Mouse (Mus musculus): ENCODE results near the gene Slc29a2. TPM values are rescaled to one million over a fixed set of nuclear protein-coding genes. Genes with fewer than 3 reads are reported as not detected.
"Not testable (repeated sequence)": the region's sequence is repeated elsewhere in the genome, so short reads cannot be mapped to it uniquely, and the experiment has no call there.

The Slc29a2 gene
- 0.97 TPM in 1 of 3 replicates, not detected in the others for total RNA-seq (2017)

DNA sequence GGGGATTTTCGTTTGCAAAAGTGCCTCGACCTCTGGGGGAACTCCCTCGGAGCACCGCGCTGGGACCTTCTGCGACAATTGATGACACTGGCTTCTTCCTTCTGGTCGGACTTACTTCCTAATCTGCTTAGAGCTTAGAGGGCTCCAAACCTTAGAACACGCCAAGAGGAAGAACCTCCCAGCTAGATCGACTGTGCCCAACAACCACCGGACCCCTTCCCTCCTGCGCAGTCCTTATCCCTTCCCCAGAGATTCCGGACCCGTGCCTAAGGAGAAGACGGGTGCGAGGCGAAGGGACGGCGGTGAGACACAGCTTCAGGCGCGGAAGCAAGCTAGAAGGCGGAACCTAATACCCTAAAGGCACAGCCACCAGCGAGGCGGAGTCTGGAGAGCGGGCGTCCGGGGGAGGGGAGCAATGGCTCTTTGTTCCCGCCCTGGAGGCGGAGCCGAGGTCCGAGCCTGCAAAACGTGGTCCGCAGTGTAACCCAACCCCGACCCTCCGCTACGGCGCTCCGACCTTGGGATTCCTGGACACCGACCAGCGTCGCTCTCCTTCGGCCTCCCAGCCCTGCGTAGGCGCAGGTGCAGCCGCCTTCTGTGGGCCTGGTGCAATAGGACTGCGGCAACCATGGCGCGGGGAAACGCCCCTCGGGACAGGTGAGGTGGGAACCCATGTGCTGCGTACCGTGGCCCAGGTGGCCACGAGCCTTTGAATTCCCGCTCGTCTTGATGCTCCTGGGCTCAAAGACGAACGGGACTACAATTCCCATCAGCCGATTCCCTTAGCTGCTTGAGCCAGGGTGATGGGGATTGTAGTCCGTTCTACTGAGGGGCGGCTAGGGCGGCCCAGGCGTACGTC lies at the start of gene Slc29a2:
TSS of gene Slc29a2 (plus strand) at position 240 of the 859 bp plus-strand sequence.
- peak; percentile 90 for ATAC-seq (replicated peaks; ENCODE audit: insufficient number of reproducible peaks, low FRiP score, low TSS enrichment, poor library complexity, severe bottlenecking)

DNA sequence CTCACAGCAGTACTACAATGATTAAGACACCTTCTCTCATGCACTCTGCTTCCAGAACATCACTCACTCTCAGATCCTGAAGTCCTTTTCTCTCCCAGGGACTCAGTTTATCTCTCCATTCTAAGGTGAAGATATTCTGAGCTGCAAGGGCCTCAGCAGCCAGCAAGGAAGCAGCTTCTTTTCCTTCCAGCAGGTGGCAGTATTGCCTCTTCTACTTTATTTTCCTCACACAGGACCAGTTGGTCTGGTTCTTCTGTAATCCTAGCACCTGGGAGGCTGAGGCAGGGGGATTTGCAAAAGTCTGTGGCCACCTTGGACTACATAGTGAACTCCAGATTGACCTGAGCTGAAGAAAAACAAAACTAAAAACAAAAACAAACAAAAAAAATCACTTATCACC lies 41.9 kb upstream of the Slc29a2 start:
- no peak for ATAC-seq (replicated peaks; ENCODE audit: insufficient number of reproducible peaks, low FRiP score, low TSS enrichment, poor library complexity, severe bottlenecking)

DNA sequence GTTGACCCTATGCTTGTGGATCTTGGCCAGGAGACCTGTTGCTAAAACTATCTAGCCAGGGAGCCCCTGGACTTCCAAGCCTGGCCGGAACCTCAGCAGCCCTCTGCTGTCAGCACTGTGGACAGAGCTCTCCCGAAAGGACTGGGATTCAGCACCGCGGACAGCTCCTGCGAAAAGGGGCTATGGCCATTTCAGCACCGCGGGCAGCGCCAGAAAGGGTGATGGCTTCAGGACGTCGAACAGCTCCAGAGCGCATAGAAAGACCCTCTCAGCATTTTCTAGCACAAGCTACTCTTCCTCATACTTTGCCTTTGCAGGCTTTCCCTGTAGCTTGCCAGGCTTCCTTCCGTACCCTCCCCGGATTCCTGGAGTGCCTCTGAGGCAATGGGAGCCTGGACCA lies 34.6 kb upstream of the Slc29a2 start:
- peak; percentile 68; the same call in 1 of the 2 replicates for ATAC-seq (replicated peaks; ENCODE audit: insufficient number of reproducible peaks, low FRiP score, low TSS enrichment, poor library complexity, severe bottlenecking)

DNA sequence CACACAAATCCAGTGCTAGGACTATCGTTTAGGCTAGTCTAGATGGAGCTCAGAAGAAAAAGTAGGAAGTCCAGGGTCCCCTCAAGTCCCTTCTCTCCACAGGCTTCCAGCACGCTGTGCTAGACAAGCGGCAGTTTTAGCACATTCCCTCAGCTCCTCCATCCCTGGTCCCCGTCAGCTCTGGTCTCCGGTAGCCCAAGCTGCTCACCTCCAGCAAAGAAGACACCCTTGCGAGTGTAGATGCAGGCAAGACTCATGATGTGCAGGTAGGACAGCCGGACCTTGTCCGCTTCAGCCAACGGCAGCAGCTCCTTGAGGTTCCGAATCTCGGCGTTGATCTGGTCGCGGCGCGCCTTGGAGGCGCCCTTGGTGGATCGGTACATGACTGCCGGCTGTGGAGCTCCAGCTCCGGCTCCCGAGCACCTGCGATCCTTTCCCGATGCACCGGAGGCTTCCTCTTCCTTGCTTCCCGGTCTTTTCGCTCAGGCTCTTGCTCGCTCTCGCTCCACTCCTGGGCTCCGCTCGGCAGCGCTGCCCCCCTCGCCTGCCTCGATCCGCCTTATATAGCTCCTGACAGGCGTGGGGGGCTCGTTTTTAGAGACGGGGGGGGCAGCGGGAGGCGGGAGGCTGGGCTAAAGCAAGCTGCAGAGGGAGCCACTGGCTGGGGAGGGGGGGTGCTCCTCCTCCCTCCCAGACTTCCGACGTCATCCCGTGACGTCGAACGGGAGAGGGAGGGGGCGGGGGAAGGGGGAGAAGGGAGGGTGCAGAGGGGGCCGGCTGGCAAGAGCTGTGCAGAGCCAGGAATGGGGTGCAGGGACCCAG lies 34.0 kb upstream of the Slc29a2 start:
- no peak for ATAC-seq (replicated peaks; ENCODE audit: insufficient number of reproducible peaks, low FRiP score, low TSS enrichment, poor library complexity, severe bottlenecking)

DNA sequence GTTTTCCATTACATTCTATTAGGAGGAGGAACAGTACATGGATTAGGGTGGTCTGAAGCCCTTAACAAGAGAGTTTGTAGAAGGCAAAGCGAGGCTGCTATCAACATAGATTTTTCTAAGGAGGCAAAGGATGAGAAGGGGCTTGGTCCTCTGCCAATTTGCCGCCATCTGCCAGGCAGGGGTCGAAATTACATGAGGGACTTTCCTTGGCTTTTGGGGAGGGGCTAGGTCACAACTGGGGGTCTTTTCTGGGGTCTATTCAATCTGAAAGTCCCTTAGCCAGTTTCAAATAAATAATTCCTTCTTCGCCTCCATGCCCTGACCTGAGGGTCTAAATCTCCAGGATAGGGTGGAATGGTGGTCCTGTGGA lies 33.4 kb upstream of the Slc29a2 start, which contains the start of gene Npas4:
TSS of gene Npas4 (minus strand) at position 61 of the 370 bp plus-strand sequence.
- no peak for ATAC-seq (replicated peaks; ENCODE audit: insufficient number of reproducible peaks, low FRiP score, low TSS enrichment, poor library complexity, severe bottlenecking)

DNA sequence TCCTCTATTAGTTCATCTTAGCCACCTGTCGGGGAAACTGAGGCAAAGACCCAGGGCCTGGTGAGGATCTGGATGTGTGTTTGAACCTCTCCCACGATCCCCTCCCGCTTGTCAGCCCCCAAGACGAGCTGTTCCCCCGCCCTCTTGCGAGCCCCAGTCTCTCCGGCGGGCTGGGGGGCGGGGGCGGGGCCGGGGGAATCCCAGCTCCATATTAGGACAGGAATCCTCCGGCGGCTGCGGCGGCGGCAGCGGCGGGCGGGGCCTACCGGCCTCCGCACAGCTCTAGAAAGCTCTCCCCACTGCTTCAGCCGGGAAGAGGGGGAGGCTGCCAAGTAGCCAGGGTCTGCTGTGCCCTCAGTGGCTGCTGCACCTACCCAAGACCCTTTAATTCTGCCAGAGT lies 32.9 kb upstream of the Slc29a2 start:
- ATAC-seq (replicated peaks; ENCODE audit: insufficient number of reproducible peaks, low FRiP score, low TSS enrichment, poor library complexity, severe bottlenecking) = no peak

DNA sequence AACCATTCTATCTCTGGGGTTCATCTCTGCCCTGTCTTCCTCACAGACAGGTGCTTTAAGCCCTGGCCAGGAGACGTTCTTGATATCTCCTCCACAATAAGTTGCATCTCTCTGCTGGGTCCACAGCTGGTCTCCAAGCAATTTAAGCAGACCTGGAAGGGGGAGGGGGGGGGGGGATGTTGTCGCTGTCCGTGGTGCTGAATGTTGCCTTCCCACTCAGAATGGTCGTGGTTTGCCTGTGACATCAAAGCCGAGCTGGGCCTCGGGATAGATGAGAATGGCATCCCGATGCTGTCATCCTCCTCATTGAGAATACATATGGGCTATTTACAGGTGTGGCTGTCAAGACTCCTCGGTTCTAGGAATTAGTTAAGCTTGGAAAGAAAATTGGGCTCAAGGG lies 31.3 kb upstream of the Slc29a2 start:
- no peak for ATAC-seq (replicated peaks; ENCODE audit: insufficient number of reproducible peaks, low FRiP score, low TSS enrichment, poor library complexity, severe bottlenecking)

DNA sequence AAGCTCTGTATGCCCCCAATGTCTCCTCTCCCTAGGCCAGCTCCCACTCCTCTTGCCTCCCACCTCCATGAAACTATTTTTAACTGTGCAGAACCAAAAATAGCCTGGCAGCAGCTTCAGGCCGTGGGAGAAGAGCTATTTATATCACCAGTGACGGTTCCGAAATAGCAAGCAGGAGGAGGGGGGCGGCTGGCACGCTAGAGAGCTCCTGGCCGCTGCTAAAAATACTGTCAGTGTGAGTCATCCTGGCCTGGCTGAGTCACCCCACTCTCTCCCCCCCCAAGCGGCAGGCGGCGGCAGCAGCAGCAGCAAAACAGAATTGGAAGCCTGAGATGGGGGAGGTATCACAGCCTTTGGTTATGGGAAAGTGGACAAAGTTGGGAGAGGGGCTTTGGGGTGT lies 30.8 kb upstream of the Slc29a2 start:
- no peak for ATAC-seq (replicated peaks; ENCODE audit: insufficient number of reproducible peaks, low FRiP score, low TSS enrichment, poor library complexity, severe bottlenecking)

DNA sequence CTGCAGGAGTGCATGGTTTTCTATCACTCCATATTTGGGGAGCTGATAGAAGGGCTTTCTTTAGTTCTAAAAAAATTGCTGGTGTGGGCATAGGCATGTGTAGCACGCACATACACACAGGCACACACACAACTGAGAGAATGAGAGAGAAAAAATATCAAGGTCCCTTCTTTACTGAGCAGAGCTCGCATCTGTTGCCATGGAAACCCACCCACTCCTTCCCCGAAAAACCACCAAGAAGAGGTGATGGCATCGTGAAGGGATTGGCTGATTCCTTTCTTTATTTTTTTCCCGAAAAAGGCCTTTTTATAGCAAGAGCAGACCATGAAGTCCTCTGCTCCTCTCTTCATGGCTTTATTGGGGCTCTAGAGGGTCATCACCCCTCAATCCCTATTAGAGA lies 29.6 kb upstream of the Slc29a2 start:
- ATAC-seq (replicated peaks; ENCODE audit: insufficient number of reproducible peaks, low FRiP score, low TSS enrichment, poor library complexity, severe bottlenecking) = no peak

DNA sequence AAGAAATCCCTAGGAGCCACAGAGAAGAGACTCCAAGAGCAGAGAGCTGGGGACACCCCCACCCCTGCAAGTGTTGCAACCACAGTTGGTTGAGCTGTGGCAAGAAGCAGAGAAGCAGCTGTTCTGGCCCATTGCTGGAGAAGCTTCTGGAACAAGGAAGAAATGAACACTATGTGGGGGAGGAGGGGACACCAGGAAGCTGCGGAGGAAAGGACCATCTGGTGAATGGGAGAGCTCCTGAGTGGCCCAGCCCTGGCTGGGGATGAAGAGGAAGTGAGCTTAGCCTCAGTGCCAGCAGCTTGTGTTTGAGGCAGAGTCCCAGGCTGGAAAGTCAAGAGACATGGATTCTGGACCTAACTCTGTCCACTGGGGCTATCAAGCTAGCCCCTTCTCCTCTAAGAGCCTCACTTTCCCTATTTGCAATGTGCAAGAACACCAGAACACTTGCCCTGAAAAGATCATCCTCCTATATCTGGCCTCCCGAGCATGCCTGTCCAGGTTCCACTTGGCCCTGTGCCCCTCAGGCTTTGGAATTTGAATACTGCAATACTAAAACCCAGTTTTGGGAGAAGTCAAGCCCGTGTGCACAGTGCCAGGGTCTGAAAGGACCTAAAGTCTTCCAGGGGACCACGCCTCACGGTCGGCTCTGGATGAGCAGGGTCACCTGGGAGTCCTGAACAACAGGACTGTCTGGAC lies 24.1 kb upstream of the Slc29a2 start:
- ATAC-seq (replicated peaks; ENCODE audit: insufficient number of reproducible peaks, low FRiP score, low TSS enrichment, poor library complexity, severe bottlenecking) = no peak

DNA sequence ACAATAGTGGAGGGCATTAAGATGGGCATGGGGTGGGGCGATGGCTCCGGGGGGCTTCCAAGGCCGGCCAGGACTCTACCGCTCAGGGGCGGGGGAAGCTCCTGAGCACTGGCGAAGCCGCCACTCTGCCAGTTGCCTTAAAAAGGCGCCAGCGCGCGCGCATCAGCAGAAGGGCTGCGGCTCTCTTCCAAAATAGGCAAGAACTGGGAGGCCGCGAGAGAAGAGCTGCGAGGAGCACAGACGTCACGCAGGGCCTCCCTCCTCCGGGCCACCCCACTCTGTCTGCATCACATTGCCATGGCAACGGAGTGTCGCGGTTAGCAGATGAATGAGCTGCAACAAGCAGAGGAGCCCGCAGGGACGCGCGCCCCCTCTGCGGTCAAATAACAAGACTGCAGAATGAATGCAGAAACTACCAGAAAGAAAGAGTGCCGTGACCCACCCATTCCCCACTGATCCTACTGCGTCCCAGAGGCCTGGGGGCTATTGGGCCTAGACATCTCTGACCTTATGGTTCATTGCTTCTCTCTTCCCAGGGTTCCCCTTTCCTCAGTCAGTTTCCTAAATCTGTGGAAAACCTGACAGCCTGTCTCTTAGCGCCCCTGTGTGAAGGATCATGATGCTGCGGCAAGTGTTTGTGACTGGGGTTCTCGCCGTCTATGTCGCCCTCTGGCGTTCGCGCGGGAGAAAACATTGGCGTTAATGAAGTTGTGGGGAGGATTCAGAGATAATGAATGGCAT lies 21.8 kb upstream of the Slc29a2 start:
- ATAC-seq (replicated peaks; ENCODE audit: insufficient number of reproducible peaks, low FRiP score, low TSS enrichment, poor library complexity, severe bottlenecking) = peak; percentile 78

DNA sequence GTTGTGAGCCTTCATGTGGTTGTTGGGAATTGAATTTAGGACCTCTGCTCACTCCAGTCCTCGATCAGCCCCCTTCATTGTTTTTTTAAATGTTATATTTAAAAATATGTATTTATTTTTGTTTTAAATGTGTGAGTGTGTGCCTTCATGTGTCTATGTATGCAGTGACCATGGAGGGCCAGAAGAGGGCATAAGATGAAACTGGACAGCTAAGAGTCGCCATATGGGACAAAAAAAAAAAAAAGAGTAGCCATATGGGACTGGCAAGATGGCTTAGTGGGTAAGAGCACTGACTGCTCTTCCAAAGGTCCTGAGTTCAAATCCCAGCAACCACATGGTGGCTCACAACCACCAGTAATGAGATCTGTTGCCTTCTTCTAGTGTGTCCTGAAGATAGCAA lies 20.0 kb upstream of the Slc29a2 start:
- ATAC-seq (replicated peaks; ENCODE audit: insufficient number of reproducible peaks, low FRiP score, low TSS enrichment, poor library complexity, severe bottlenecking) = not testable (repeated sequence)

DNA sequence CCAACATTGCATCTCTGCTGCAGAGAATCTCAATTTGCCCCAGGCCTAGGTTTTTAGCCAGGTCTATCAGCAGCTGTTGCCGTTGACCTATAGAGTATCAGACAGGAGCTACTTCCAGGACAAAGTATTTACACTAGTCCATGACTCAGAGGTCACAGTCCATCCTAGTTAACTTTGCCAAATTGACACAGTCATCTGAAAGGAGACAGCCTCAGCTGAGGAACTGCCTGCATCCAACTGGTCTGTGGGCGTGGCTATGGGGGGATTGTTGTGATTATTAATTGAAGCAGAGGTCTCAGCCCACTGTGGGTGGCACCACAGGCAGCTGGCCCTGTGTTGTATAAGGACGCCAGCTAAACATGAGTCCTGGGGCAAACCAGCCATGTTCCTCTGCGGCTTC lies 18.7 kb upstream of the Slc29a2 start:
- no peak for ATAC-seq (replicated peaks; ENCODE audit: insufficient number of reproducible peaks, low FRiP score, low TSS enrichment, poor library complexity, severe bottlenecking)

DNA sequence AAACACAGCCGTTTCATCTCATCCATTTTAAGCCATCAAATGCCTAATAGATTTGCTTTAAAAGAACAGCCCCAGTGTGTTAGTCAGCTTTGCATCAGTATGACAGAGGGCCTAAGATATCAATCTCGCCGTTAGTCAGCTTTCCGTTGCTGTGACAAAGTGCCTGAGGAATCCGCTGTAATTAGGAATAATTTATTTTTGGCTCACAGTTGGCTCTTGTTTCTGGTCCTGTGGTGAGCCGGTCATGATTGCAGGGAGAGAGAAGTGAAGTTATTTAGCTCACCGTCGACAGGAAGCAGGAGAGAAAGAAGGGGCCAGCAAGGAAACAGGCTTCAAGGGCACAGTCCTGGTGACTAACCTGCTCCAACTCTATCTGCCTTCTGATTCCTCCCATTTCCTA lies 10.5 kb upstream of the Slc29a2 start:
- no peak for ATAC-seq (replicated peaks; ENCODE audit: insufficient number of reproducible peaks, low FRiP score, low TSS enrichment, poor library complexity, severe bottlenecking)

DNA sequence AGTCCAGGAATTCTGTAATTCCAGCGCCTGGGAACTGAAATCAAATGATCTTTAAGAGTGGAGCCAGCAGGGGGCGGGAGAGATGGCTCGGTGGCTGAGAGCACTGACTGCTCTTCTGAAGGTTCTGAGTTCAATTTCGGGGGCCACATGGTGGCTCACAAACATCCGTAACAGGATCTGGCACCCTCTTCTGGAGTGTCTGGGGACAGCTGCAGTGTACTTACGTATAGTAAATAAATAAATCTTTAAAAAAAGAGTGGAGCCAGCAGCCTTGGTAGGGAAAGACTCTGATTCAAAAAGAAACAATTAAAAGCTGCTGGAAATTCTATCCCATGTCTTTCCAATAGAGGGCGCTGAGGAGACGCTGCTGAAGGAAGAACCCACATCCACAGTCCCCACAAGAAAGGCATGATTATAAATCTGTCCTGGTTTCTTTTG lies 8.7 kb upstream of the Slc29a2 start:
- ATAC-seq (replicated peaks; ENCODE audit: insufficient number of reproducible peaks, low FRiP score, low TSS enrichment, poor library complexity, severe bottlenecking) = no peak

DNA sequence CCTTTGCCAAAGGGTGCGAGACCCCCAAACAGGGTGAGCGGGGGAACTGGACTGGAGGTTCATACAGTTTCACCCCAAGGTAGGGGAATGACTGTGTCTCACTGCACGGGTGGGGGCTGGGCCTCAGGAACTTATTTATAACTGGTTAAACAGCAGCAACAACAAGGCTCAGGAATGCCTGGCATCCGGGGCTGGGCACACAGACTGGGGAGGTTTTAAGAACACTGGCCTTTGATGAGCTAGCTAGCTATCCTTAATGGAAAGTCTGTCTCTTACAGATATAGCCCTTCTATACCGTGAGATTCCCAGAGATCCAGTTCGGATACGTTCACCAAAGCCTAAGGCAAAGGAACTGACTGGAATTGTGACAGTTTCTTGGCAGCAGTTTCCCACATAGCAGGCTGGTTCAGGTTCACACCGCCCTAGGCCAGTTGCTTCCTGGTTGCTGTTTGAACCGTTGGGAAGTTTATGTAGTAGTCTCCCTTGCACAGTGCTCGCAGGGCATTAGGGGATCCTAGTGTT lies 7.4 kb upstream of the Slc29a2 start:
- no peak for ATAC-seq (replicated peaks; ENCODE audit: insufficient number of reproducible peaks, low FRiP score, low TSS enrichment, poor library complexity, severe bottlenecking)

DNA sequence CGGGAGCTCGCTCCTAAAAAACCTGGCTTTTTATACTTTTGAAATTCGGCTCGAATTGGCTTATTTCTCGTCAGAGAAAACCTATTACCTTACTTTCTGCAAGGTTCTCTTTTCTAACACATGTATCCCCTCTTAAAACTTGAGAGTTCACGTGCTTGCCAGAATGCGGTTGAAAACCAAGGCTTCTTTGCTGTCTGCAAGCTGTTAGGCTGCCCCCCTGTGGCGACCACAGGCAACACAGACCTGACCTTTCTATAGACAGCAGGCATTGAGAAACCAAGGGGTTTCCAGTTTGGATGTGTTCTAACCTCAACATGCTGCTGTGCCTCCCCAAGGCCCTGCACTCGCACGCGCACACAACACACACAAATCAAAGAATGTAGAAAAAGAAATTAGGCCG lies 6.9 kb upstream of the Slc29a2 start:
- ATAC-seq (replicated peaks; ENCODE audit: insufficient number of reproducible peaks, low FRiP score, low TSS enrichment, poor library complexity, severe bottlenecking) = peak; percentile 89

DNA sequence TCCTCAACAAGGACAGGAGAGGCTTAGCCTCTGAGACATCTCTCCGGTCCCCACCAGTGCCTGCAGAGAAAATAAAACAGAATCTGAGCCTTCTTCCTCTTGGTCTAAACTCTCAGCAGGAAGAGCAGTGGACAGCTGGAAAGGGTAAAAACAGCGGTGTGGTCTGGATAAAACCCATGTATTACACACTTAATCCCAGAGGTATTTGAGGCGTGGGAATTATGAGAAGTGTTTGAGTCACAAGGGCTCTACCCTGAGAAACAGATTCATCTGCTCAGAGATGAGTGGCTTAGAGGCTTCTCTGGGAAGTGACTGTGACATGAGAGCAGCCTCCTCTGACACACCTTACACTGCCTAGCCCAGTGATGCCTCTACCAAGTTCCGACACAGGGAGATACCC lies 6.0 kb upstream of the Slc29a2 start:
- no peak for ATAC-seq (replicated peaks; ENCODE audit: insufficient number of reproducible peaks, low FRiP score, low TSS enrichment, poor library complexity, severe bottlenecking)
